Mouse (Mus musculus) lung, adult 2 months (tissue): Measurements from ENCODE around the gene 2010111I01Rik. TPM values are rescaled to one million over a fixed set of nuclear protein-coding genes. Genes with fewer than 3 reads are reported as not detected.

Source experiments
- DNase-seq: peaks from one replicate; pipeline ENCODE4 v3.0.0; 2022
- H3K4me1 ChIP-seq: fragments of 200-500 bp; 2 replicates; pipeline ENCODE4 v1.6.1; 2011; ENCODE audit warnings: low read length; ENCODE audit not compliant: control insufficient read depth, insufficient read depth
- H3K4me3 ChIP-seq: fragments of 200-500 bp; replicated peaks from 2 replicates; pipeline ENCODE3; 2011; ENCODE audit warnings: low read depth, mild to moderate bottlenecking, control low read depth, low read length; ENCODE audit errors: extremely low read depth
- CTCF ChIP-seq: fragments of 200-500 bp; IDR thresholded peaks from 2 replicates; pipeline ENCODE4 v1.5.1; 2011; ENCODE audit warnings: mild to moderate bottlenecking, low read length, control low read depth; ENCODE audit not compliant: insufficient read depth
- POLR2A ChIP-seq: fragments of 200-500 bp; IDR thresholded peaks from 2 replicates; pipeline ENCODE4 v1.6.1; 2011; ENCODE audit warnings: low read depth, mild to moderate bottlenecking, control low read depth, low read length, borderline replicate concordance; ENCODE audit errors: extremely low read depth
- WGBS: fragments of 180-500 bp; shearing (Covaris S2); methylation state at CpG from one replicate; pipeline ENCODE4 v1.1.7; 2018; 5-methylcytosine and 5-hydroxymethylcytosine counted together
- polyA plus RNA-seq: library from polyadenylated mRNA; depleted of rRNA; stranded (reverse); fragments of >200 nt; gene quantifications from 2 replicates; pipeline ENCODE4 v1.2.3, GENCODE M21; 2012

The 2010111I01Rik gene
- polyA plus RNA-seq, 1 experiment: 143 TPM

- no peak for TF ChIP-seq CTCF
- TF ChIP-seq POLR2A: no peak
- no peak for DNase-seq
- WGBS: 52% methylated on average over 8 of the region's 8 CpGs
- Histone ChIP-seq H3K4me3 (no peak overlapping the region), H3K4me1 (peaks cover 2% of the 10 kb centered on the region)
These were observed 138.3 kb downstream of the 2010111I01Rik start for GRCm38 (mm10) chr13:63102848-63103585.

- H3K4me3 ChIP-seq: no peak overlapping the region
- no peak for TF ChIP-seq CTCF
- no peak for TF ChIP-seq POLR2A
- DNase-seq: no peak
- no peaks in the 10 kb centered on the region; the same call in 1 of the 2 replicates for H3K4me1 ChIP-seq
- 58% methylated on average over 2 of the region's 2 CpGs for whole genome bisulfite sequencing
These were observed 141.9 kb downstream of the 2010111I01Rik start for GRCm38 (mm10) chr13:63106574-63106973.

GRCm38 (mm10) chr13:63108601-63109000 lies 143.9 kb downstream of the 2010111I01Rik start:
- WGBS: 50% methylated on average over 2 of the region's 2 CpGs

GRCm38 (mm10) chr13:63111297-63112042 lies 146.8 kb downstream of the 2010111I01Rik start:
- H3K4me3 ChIP-seq: no peak overlapping the region
- no peak for DNase-seq
- 27% methylated on average over 5 of the region's 5 CpGs for WGBS
- peaks cover 24% of the 10 kb centered on the region for H3K4me1 ChIP-seq
- TF ChIP-seq CTCF (no peak), POLR2A (no peak)

More at GRCm38 (mm10) chr13:63108601-63109000, 143.9 kb downstream of the 2010111I01Rik start:
- TF ChIP-seq CTCF (no peak), POLR2A (no peak)
- no peak for DNase-seq
- peaks cover 12% of the 10 kb centered on the region for H3K4me1 ChIP-seq
- H3K4me3 ChIP-seq: no peak overlapping the region

- WGBS: 44% methylated on average over 4 of the region's 4 CpGs
- TF ChIP-seq CTCF (no peak), POLR2A (no peak)
- no peak for DNase-seq
These were observed 147.4 kb downstream of the 2010111I01Rik start for GRCm38 (mm10) chr13:63112043-63112597.

GRCm38 (mm10) chr13:63112598-63113372 lies 148.1 kb downstream of the 2010111I01Rik start:
- TF ChIP-seq CTCF (no peak), POLR2A (no peak)
- no peak for DNase-seq
- no peak overlapping the region for H3K4me3 ChIP-seq
- peaks cover 30% of the 10 kb centered on the region for H3K4me1 ChIP-seq
- WGBS: 42% methylated on average over 10 of the region's 10 CpGs

More at GRCm38 (mm10) chr13:63112043-63112597, 147.4 kb downstream of the 2010111I01Rik start:
- no peak overlapping the region for H3K4me3 ChIP-seq
- H3K4me1 ChIP-seq: peaks cover 26% of the 10 kb centered on the region

- TF ChIP-seq POLR2A (no peak), CTCF (no peak)
- no peak overlapping the region for H3K4me3 ChIP-seq
- no peak for DNase-seq
- WGBS: 39% methylated on average over 4 of the region's 4 CpGs
- peaks cover 32% of the 10 kb centered on the region for H3K4me1 ChIP-seq
These were observed 149.2 kb downstream of the 2010111I01Rik start for GRCm38 (mm10) chr13:63113881-63114301.

GRCm38 (mm10) chr13:63115187-63115784 lies 150.6 kb downstream of the 2010111I01Rik start:
- Histone ChIP-seq H3K4me3 (no peak overlapping the region), H3K4me1 (peaks cover 32% of the 10 kb centered on the region)
- no peak for DNase-seq
- no peak for TF ChIP-seq CTCF
- WGBS: 75% methylated on average over 3 of the region's 3 CpGs
